Mouse (Mus musculus): Measurements from ENCODE around the gene Tmem270. TPM values are rescaled to one million over a fixed set of nuclear protein-coding genes. Genes with fewer than 3 reads are reported as not detected.

Gene Tmem270
- polyA plus RNA-seq, 1 experiment, result not detected

GRCm38 (mm10) chr5:134895291-134895690 is 11.2 kb downstream of the Tmem270 start:
- WGBS, result 64% methylated on average over 8 of the region's 8 CpGs
- DNase-seq, result no peak
- Histone ChIP-seq H3K4me1 (ENCODE audit: control insufficient read depth, insufficient read depth, low read length) (peaks cover 15% of the 10 kb centered on the region), H3K4me3 (replicated peaks; ENCODE audit: extremely low read depth, low read depth, low read length) (no peak overlapping the region)
- TF ChIP-seq CTCF (IDR thresholded peaks at IDR 0.05; ENCODE audit: insufficient read depth, low read length) (no peak), POLR2A (IDR thresholded peaks at IDR 0.05; ENCODE audit: borderline replicate concordance, extremely low read depth, low read depth, low read length) (no peak)

GRCm38 (mm10) chr5:134892717-134893116 is 13.8 kb downstream of the Tmem270 start:
- Histone ChIP-seq H3K4me1 (ENCODE audit: control insufficient read depth, insufficient read depth, low read length) (peaks cover 23% of the 10 kb centered on the region), H3K4me3 (replicated peaks; ENCODE audit: extremely low read depth, low read depth, low read length) (no peak overlapping the region)
- 79% methylated on average over 5 of the region's 5 CpGs for WGBS
- DNase-seq, result no peak
- TF ChIP-seq CTCF (IDR thresholded peaks at IDR 0.05; ENCODE audit: insufficient read depth, low read length) (0 out of 2 replicates have a peak, but pooled peaks have one; percentile 8), POLR2A (IDR thresholded peaks at IDR 0.05; ENCODE audit: borderline replicate concordance, extremely low read depth, low read depth, low read length) (no peak)

DNA sequence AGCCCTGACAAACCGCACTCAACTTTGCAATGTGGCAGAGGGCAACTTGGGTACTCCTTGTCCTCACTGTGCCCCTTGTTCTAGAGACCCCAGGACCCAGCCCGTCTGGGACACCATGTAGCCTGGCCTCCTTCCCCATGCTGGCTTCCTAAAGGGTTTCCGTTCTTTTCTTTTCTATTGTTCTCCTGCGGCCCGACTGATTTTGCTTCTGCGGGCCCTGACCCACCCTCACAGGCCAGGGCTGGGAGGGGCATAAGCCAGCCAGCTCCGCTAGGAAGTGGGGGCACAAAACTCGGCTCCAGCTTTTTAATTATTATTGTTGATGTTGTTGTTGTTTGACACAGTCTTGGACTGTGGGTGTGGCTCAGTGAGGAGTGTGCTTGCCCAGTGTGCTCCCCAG is 15.0 kb downstream of the Tmem270 start:
- no peak for TF ChIP-seq POLR2A (IDR thresholded peaks at IDR 0.05; ENCODE audit: borderline replicate concordance, extremely low read depth, low read depth, low read length)
- no peak for TF ChIP-seq CTCF (IDR thresholded peaks at IDR 0.05; ENCODE audit: insufficient read depth, low read length)
- WGBS, result 36% methylated on average over 8 of the region's 8 CpGs
- no peak for DNase-seq
- no peak overlapping the region for H3K4me3 ChIP-seq (replicated peaks; ENCODE audit: extremely low read depth, low read depth, low read length)
- peaks cover 31% of the 10 kb centered on the region for H3K4me1 ChIP-seq (ENCODE audit: control insufficient read depth, insufficient read depth, low read length)

DNA sequence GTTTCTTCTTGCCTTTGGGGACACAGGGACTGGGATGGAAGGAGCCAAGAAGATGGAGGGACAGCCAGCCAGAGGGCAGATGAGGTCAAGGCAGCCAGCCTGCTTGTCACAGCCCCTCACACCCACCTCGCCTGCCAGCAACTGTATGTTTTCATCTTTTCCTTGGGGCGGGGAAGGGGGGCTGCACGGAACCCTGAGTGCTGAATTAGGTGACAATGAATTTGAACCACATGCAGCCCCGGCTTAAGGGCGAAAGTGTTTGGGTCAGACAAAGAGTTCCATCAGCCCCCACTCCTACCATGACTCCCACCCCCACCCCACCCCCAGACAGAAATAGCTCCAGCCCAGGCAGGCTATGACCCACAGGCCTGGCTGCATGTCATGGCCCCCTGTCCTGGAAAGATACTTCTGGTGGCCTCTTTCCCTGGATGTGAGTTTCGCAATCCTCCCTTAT is 15.9 kb downstream of the Tmem270 start:
- TF ChIP-seq POLR2A (IDR thresholded peaks at IDR 0.05; ENCODE audit: borderline replicate concordance, extremely low read depth, low read depth, low read length) (no peak), CTCF (IDR thresholded peaks at IDR 0.05; ENCODE audit: insufficient read depth, low read length) (no peak)
- DNase-seq, result peak; percentile 44
- Histone ChIP-seq H3K4me3 (replicated peaks; ENCODE audit: extremely low read depth, low read depth, low read length) (no peak overlapping the region), H3K4me1 (ENCODE audit: control insufficient read depth, insufficient read depth, low read length) (peaks cover 31% of the 10 kb centered on the region)
- 33% methylated on average over 6 of the region's 6 CpGs for WGBS

GRCm38 (mm10) chr5:134888505-134888904 is 18.0 kb downstream of the Tmem270 start:
- H3K4me3 ChIP-seq (replicated peaks; ENCODE audit: extremely low read depth, low read depth, low read length), result no peak overlapping the region
- WGBS, result 44% methylated on average over 7 of the region's 7 CpGs
- no peak for TF ChIP-seq CTCF (IDR thresholded peaks at IDR 0.05; ENCODE audit: insufficient read depth, low read length)
- TF ChIP-seq POLR2A (IDR thresholded peaks at IDR 0.05; ENCODE audit: borderline replicate concordance, extremely low read depth, low read depth, low read length), result no peak
- DNase-seq, result no peak
- peaks cover 31% of the 10 kb centered on the region for H3K4me1 ChIP-seq (ENCODE audit: control insufficient read depth, insufficient read depth, low read length)

DNA sequence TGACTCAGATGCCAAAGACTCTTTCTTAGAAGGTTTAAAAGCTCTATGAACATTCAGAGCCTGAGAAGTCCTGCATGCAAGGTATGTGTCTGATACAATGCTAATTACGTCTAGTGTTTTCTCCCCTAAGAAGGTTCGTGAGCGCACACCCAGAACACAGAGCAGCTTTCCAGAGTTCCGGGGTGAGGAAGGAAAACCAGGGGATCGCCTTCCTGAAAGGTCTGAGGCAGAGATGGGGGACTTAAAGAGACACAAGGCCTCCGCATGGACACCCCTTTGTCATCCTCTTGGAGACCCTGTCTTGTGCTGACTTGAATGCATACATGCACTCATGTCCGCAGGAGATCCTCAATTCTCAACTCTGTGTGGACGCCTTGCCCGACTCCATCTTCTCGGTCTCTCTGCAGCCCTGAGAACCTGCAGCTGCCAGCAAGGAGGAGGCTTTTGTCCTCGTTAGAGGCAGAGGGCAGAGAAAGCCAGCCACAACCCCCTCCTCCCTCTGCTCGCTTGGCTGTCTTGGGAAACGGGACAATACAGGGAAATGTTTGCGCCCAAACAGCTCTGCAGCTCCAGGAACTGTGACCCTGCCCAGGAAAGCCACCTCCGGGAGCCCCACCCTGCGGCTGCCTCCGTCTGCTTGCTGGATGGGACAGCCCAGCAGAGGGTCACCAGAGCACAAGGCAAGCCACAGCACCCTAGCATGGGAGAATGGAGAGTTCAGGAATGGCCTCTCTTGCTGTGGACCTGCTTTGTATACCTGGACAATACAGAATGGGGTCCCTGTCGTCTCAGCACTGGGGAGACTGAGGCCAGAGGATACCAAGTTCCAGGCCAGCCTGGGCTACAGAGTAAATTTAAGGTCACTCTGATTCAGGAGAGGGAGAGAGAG is 18.8 kb downstream of the Tmem270 start:
- Histone ChIP-seq H3K4me3 (replicated peaks; ENCODE audit: extremely low read depth, low read depth, low read length) (no peak overlapping the region), H3K4me1 (ENCODE audit: control insufficient read depth, insufficient read depth, low read length) (peaks cover 31% of the 10 kb centered on the region)
- peak; percentile 45 for DNase-seq
- WGBS, result 35% methylated on average over 18 of the region's 18 CpGs
- peak; percentile 50; the same call in 1 of the 2 replicates for TF ChIP-seq POLR2A (IDR thresholded peaks at IDR 0.05; ENCODE audit: borderline replicate concordance, extremely low read depth, low read depth, low read length)
- no peak for TF ChIP-seq CTCF (IDR thresholded peaks at IDR 0.05; ENCODE audit: insufficient read depth, low read length)

- Histone ChIP-seq H3K4me1 (ENCODE audit: control insufficient read depth, insufficient read depth, low read length) (peaks cover 8% of the 10 kb centered on the region), H3K4me3 (replicated peaks; ENCODE audit: extremely low read depth, low read depth, low read length) (no peak overlapping the region)
- WGBS, result 33% methylated on average over 3 of the region's 3 CpGs
- DNase-seq, result peak; percentile 37
- TF ChIP-seq CTCF (IDR thresholded peaks at IDR 0.05; ENCODE audit: insufficient read depth, low read length) (no peak), POLR2A (IDR thresholded peaks at IDR 0.05; ENCODE audit: borderline replicate concordance, extremely low read depth, low read depth, low read length) (no peak)
Observed at GRCm38 (mm10) chr5:134883077-134883476, 23.5 kb downstream of the Tmem270 start.

DNA sequence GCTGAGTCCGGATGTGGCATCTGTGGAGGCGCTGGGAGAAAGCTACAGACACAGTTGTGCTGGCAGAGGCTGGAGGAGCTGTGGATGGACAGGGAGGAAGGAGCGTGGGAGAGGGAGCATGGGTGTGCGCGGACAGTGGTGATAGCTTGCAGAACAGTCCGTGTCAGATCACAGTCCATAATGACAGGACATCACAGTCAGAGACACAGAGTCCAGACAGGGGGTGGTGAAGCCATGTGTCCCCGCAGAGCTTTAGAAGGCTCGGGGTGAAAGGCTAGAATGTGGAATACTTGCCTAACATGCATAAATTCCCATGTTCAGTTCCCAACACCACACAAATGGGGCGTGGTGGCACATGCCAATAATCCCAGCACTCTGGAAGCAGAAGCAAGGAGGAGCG is 29.7 kb downstream of the Tmem270 start:
- TF ChIP-seq POLR2A (IDR thresholded peaks at IDR 0.05; ENCODE audit: borderline replicate concordance, extremely low read depth, low read depth, low read length), result no peak
- no peak for TF ChIP-seq CTCF (IDR thresholded peaks at IDR 0.05; ENCODE audit: insufficient read depth, low read length)
- H3K4me1 ChIP-seq (ENCODE audit: control insufficient read depth, insufficient read depth, low read length), result 0 out of 2 replicates have a peak, but pooled peaks cover 3% of the 10 kb centered on the region
- 52% methylated on average over 10 of the region's 10 CpGs for WGBS
- no peak overlapping the region for H3K4me3 ChIP-seq (replicated peaks; ENCODE audit: extremely low read depth, low read depth, low read length)
- DNase-seq, result no peak

DNA sequence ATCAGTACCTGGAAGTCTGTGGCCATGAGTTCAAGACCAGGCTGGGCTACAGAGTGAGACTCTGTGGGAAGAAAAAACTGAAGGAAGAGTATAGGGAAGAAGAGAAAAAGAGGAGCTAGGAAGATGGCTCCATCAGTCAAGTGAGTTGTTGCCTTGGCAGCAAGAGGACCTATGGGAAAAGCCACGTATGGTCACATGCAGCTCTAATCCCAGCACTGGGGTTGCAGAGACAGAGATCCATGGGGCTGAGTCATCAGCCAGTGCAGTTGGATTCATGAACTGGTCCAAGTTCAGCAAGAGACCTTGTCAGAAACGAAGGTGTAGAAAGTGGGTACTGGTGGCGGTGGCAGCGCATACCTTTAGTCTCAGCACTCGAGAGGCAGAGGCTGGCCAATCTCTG is 31.3 kb downstream of the Tmem270 start:
- TF ChIP-seq CTCF (IDR thresholded peaks at IDR 0.05; ENCODE audit: insufficient read depth, low read length) (no peak), POLR2A (IDR thresholded peaks at IDR 0.05; ENCODE audit: borderline replicate concordance, extremely low read depth, low read depth, low read length) (no peak)
- Histone ChIP-seq H3K4me1 (ENCODE audit: control insufficient read depth, insufficient read depth, low read length) (0 out of 2 replicates have a peak, but pooled peaks cover 3% of the 10 kb centered on the region), H3K4me3 (replicated peaks; ENCODE audit: extremely low read depth, low read depth, low read length) (no peak overlapping the region)
- 88% methylated on average over 5 of the region's 5 CpGs for WGBS
- DNase-seq, result no peak

Data from lung, adult 2 months (tissue).